Mouse (Mus musculus) hindbrain, embryonic 14.5 days (tissue): ENCODE measurements around the gene Slc12a8. TPM values are rescaled to one million over a fixed set of nuclear protein-coding genes. Genes with fewer than 3 reads are reported as not detected.

Source experiments
- ATAC-seq: fragments of 200-750 bp; cut with Nextera tagmentation; 2 replicates; pipeline ENCODE4 v1.8.0; 2017; ENCODE audit warnings: moderate number of reproducible peaks, mild to moderate bottlenecking, moderate TSS enrichment, moderate library complexity; ENCODE audit not compliant: low FRiP score
- DNase-seq: peaks from one replicate; pipeline ENCODE4 v3.0.0-alpha.2; 2015; ENCODE audit warnings: low spot score
- H3K27ac ChIP-seq: fragments of 300-500 bp; sonication (generic); 2 replicates; pipeline ENCODE4 v1.5.1; 2014; ENCODE audit warnings: mild to moderate bottlenecking, moderate library complexity
- H3K27me3 ChIP-seq: fragments of 300-500 bp; sonication (generic); 2 replicates; pipeline ENCODE4 v1.6.1; 2014; ENCODE audit warnings: mild to moderate bottlenecking, low read length, mixed read lengths; ENCODE audit not compliant: control insufficient read depth, insufficient read depth
- H3K36me3 ChIP-seq: fragments of 300-500 bp; sonication (generic); replicated peaks from 2 replicates; pipeline ENCODE4 v1.6.1; 2014; ENCODE audit not compliant: control insufficient read depth, insufficient read depth
- H3K4me1 ChIP-seq: fragments of 300-500 bp; sonication (generic); replicated peaks from 2 replicates; pipeline ENCODE4 v1.6.1; 2014; ENCODE audit warnings: antibody characterized with exemption, low read length, mixed read lengths; ENCODE audit not compliant: control insufficient read depth, insufficient read depth
- H3K4me2 ChIP-seq: fragments of 300-500 bp; sonication (generic); replicated peaks from 2 replicates; pipeline ENCODE4 v1.6.1; 2014; ENCODE audit warnings: mild to moderate bottlenecking, moderate library complexity
- H3K4me3 ChIP-seq: fragments of 300-500 bp; sonication (generic); replicated peaks from 2 replicates; pipeline ENCODE4 v1.5.1; 2014; ENCODE audit warnings: mild to moderate bottlenecking, low read length
- H3K9ac ChIP-seq: fragments of 300-500 bp; sonication (generic); 2 replicates; pipeline ENCODE4 v1.6.1; 2014
- H3K9me3 ChIP-seq: fragments of 300-500 bp; sonication (generic); 2 replicates; pipeline ENCODE4 v1.6.1; 2016; ENCODE audit warnings: low read length; ENCODE audit not compliant: control insufficient read depth
- WGBS: fragments of 180-500 bp; shearing (Covaris S2); extraction: QIAGEN DNeasy Blood & Tissue Kit; methylation state at CpG from one replicate; pipeline ENCODE4 v1.1.7; 2014; 5-methylcytosine and 5-hydroxymethylcytosine counted together
- polyA plus RNA-seq: library from polyadenylated mRNA; unstranded; fragments of >200 nt; fragmentation: Nextera tagmentation; extraction: Ambion mirVana; gene quantifications from 2 replicates; pipeline ENCODE4 v1.2.1, GENCODE M21; 2014

Gene Slc12a8
- polyA plus RNA-seq, 1 experiment from 2014 or later, result 0.75 TPM

DNA sequence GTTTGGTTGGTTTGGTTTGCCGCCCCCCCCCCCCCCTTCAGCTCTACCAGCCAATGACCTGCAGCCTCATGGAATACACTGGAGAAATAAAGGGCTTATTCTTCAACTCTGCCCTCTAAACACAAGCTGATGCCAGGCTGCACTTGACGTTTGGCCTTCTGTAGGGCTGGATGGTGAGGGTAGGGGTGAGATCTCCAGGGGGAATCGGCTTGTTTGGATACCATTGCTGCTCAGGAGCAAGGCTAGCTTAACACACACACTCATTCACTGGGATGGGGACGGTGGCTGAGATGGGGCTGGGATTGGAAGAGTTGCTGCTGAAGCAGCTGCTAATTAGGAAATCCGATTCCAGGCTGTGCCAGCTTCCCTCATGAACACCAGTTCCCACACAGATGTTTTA, 183.5 kb downstream of the Slc12a8 start:
- Histone ChIP-seq H3K9me3 (no peaks in the 10 kb centered on the region), H3K36me3 (no peaks in the 10 kb centered on the region), H3K4me3 (no peak overlapping the region), H3K27me3 (no peaks in the 10 kb centered on the region), H3K9ac (no peak overlapping the region), H3K27ac (no peak overlapping the region), H3K4me1 (peaks cover 28% of the 10 kb centered on the region), H3K4me2 (no peak overlapping the region)
- no peak for ATAC-seq
- 61% methylated on average over 5 of the region's 5 CpGs for WGBS
- no peak for DNase-seq

DNA sequence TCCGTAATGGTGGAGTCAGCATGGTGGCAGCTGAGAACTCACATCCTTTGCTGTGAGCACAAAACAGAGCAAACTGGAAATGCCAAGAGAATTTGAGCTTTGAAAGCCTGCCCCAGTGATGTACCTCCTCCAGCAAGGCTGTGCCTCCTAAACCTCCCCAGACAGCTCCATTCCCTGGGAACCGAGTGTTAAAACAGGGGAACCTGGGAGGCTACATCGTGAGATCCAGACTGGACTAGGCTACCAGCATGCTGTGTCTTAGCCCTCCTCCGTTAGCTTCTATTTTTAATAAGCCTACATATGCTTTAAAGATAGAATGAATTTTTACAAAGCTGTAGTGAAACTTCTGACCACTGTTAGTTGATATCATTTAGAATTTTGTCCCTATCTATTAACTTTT, 184.7 kb downstream of the Slc12a8 start:
- Histone ChIP-seq H3K4me2 (no peak overlapping the region), H3K4me1 (peaks cover 20% of the 10 kb centered on the region), H3K27ac (no peak overlapping the region), H3K36me3 (no peaks in the 10 kb centered on the region), H3K27me3 (no peaks in the 10 kb centered on the region), H3K9me3 (no peaks in the 10 kb centered on the region), H3K9ac (no peak overlapping the region), H3K4me3 (no peak overlapping the region)
- DNase-seq, result no peak
- ATAC-seq, result no peak
- 91% methylated on average over 4 of the region's 4 CpGs for WGBS

DNA sequence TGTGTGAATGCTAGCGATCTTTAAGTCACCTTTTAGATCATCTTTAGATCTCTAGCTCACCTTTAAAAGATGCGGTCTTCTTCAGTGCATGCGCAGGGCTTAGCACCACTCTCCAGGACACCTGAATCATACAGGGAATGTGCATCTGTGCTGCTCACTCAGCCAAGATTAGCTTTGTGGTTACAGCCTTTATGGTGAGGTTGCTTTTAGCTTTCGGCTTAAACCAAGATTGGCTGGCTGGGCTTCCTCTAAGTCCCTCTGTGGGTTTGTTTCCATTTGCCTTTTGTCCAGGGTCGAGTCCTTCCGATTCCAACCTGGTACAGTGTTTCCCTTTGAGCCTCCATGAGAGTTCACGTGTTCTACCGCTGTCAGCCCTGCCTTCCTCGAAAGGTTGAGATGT, 187.2 kb downstream of the Slc12a8 start:
- Histone ChIP-seq H3K9ac (no peak overlapping the region), H3K9me3 (no peaks in the 10 kb centered on the region), H3K27me3 (no peaks in the 10 kb centered on the region), H3K4me1 (peaks cover 12% of the 10 kb centered on the region; the same call in 1 of the 2 replicates), H3K36me3 (no peaks in the 10 kb centered on the region), H3K4me3 (no peak overlapping the region), H3K4me2 (no peak overlapping the region), H3K27ac (no peak overlapping the region)
- WGBS, result 81% methylated on average over 9 of the region's 9 CpGs
- DNase-seq (no peak), ATAC-seq (no peak)

DNA sequence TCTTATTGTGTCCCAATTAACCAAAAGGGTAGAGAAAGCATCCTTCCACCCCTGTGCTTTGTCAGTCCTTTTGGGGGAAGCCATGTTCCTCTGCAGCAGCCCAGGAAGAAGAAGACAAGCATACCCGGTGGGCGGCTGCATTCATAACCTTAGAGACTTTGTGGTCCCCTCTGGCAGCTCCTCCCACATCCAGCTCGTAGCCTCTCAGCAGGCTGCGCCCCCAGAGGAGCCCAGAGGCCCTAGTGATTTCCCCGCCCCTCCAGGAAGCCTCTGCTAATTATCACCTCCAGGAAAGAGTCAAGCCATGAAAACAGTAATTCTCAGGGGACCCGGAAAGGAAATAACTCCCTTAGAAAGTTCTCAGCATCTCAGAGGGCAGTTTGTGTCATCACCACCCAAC, 188.1 kb downstream of the Slc12a8 start:
- no peaks in the 10 kb centered on the region for H3K36me3 ChIP-seq
- DNase-seq (no peak), ATAC-seq (no peak)
- no peaks in the 10 kb centered on the region for H3K27me3 ChIP-seq
- 34% methylated on average over 6 of the region's 6 CpGs for WGBS
- H3K27ac ChIP-seq, result no peak overlapping the region
- no peaks in the 10 kb centered on the region for H3K9me3 ChIP-seq
- H3K9ac ChIP-seq, result no peak overlapping the region
- no peak overlapping the region for H3K4me3 ChIP-seq
- H3K4me1 ChIP-seq, result peaks cover 12% of the 10 kb centered on the region; the same call in 1 of the 2 replicates
- H3K4me2 ChIP-seq, result no peak overlapping the region

DNA sequence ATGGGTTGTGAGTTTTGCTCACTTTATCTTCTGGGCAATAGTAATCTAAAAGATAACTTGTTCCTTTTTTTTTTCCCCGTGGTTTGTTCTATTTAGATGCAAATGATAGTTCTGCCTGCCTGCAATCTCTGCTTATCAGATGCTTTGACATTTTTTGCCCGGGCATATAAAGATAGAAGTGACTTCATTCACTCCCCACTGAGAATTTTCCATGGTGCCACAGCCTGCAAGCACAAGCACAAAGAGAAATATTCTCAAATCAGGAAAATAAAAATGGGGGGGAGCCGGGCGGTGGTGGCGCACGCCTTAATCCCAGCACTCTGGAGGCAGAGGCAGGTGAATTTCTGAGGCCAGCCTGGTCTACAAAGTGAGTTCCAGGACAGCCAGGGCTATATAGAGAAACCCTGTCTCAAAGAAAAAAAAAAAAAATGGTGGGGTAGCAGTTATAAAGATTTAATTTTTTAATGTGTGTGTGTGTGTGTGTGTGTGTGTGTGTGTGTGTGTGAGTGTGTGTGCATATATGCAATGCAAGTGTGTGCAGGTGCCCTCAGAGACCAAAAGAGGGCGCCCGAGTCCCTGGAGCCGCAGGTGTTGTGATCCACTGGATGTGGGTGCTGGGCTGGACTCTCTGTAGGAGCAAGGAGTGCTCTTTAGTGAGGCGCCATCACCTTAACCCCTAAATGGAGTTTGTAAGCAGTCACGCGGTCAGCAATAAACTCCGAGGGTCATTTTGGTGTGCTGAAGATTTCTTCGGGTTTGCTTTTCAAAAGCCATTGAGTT, 189.2 kb downstream of the Slc12a8 start:
- Histone ChIP-seq H3K27ac (no peak overlapping the region), H3K36me3 (no peaks in the 10 kb centered on the region), H3K27me3 (no peaks in the 10 kb centered on the region), H3K4me1 (0 out of 2 replicates have a peak, but pooled peaks cover 7% of the 10 kb centered on the region), H3K9me3 (no peaks in the 10 kb centered on the region), H3K9ac (no peak overlapping the region), H3K4me3 (no peak overlapping the region), H3K4me2 (no peak overlapping the region)
- ATAC-seq (no peak), DNase-seq (no peak)
- 93% methylated on average over 14 of the region's 14 CpGs for WGBS

DNA sequence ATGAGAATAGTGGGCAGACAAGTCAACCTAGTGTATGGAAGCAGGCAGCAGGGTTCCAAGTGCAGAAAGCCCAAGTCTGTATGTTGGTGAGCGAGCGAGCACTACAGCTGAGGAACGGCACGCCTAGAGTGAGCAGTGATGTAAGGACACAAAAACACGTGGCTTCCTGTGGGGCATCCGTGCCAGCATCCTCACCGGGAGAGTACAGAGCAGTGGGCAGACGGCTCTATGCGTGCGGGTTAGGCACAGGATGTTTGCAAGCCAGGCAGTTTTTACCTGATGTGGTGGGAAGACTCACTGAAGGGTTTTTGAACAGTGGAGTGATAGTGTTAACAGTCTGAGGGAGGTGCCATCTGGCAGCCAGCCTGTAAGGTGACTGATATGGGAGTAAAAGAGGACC, 190.9 kb downstream of the Slc12a8 start:
- no peak overlapping the region for H3K27ac ChIP-seq
- H3K4me1 ChIP-seq, result 0 out of 2 replicates have a peak, but pooled peaks cover 7% of the 10 kb centered on the region
- no peak overlapping the region for H3K9ac ChIP-seq
- ATAC-seq (no peak), DNase-seq (no peak)
- no peaks in the 10 kb centered on the region for H3K9me3 ChIP-seq
- H3K27me3 ChIP-seq, result no peaks in the 10 kb centered on the region
- H3K4me2 ChIP-seq, result no peak overlapping the region
- H3K36me3 ChIP-seq, result no peaks in the 10 kb centered on the region
- 92% methylated on average over 10 of the region's 10 CpGs for WGBS
- H3K4me3 ChIP-seq, result no peak overlapping the region

DNA sequence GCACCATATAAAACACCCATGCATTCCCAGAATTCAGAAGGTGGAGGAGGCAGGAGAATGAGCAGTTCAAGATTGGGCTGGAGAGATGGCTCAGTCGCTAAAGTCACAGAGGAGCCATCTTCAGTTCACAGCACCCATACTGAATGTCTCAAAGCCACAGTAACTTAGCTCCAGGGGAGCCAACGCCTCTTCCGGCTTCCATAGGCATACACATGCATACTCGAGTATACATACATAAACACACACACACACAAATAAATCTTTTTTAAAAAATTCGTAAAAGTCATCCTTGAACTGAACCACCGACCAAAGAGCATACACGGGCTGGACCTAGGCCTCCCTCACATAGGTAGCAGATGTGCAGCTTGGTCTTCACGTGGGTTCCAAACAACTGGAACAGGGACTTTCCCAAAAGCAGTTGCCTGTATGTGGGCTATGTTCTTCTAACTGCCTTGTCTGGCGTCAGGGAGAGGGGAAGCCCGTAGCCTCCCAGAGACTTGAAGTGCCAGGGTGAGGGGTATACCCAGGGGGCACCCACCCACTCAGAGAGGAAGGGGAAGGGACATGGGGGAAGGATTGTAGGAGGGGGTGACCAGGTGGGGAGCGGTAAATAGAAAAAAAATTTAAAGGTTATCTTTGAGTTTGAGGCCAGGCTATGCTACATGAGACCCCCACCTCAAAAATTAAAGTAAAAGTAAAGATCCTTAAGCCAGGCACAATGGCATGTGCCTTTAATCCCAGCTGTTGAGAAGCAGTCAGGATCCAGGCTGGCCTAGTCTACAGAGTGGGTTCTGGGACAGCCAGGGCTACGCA, 191.7 kb downstream of the Slc12a8 start:
- no peak overlapping the region for H3K9ac ChIP-seq
- H3K27ac ChIP-seq, result no peak overlapping the region
- H3K27me3 ChIP-seq, result no peaks in the 10 kb centered on the region
- H3K9me3 ChIP-seq, result no peaks in the 10 kb centered on the region
- 0 out of 2 replicates have a peak, but pooled peaks cover 7% of the 10 kb centered on the region for H3K4me1 ChIP-seq
- no peak for ATAC-seq
- H3K4me3 ChIP-seq, result no peak overlapping the region
- no peak overlapping the region for H3K4me2 ChIP-seq
- H3K36me3 ChIP-seq, result no peaks in the 10 kb centered on the region
- WGBS, result 92% methylated on average over 12 of the region's 12 CpGs
- DNase-seq, result no peak

Other genes with a start within 250 kb of the Slc12a8 start
- gene Zfp148, start 136.5 kb upstream of the Slc12a8 start, polyA plus RNA-seq, result 42.1 and 49.2 TPM in 2 replicates
- 10.7 and 11.2 TPM in 2 replicates for gene Heg1, start 167.0 kb downstream of the Slc12a8 start, polyA plus RNA-seq